Mouse (Mus musculus) intestine, embryonic 15.5 days (tissue): Measurements from ENCODE around the gene Tbc1d2b. TPM values are rescaled to one million over a fixed set of nuclear protein-coding genes. Genes with fewer than 3 reads are reported as not detected.
A peak's percentile ranks its signal among the peaks of the same experiment; 100 is the strongest.

Source experiments
- ATAC-seq: fragments of 200-750 bp; cut with Nextera tagmentation; 2 replicates; pipeline ENCODE4 v1.8.0; 2017; ENCODE audit warnings: moderate TSS enrichment, moderate library complexity
- H3K27ac ChIP-seq: fragments of 300-500 bp; sonication (generic); 2 replicates; pipeline ENCODE4 v1.5.1; 2015; ENCODE audit warnings: mild to moderate bottlenecking, inconsistent platforms
- H3K27me3 ChIP-seq: fragments of 300-500 bp; sonication (generic); replicated peaks from 2 replicates; pipeline ENCODE4 v1.6.1; 2015; ENCODE audit warnings: inconsistent platforms
- H3K36me3 ChIP-seq: fragments of 300-500 bp; sonication (generic); 2 replicates; pipeline ENCODE4 v1.6.1; 2015; ENCODE audit warnings: inconsistent platforms
- H3K4me1 ChIP-seq: fragments of 300-500 bp; sonication (generic); replicated peaks from 2 replicates; pipeline ENCODE4 v1.6.1; 2015; ENCODE audit warnings: inconsistent platforms
- H3K4me2 ChIP-seq: fragments of 300-500 bp; sonication (generic); replicated peaks from 2 replicates; pipeline ENCODE4 v1.6.1; 2015; ENCODE audit warnings: mild to moderate bottlenecking, inconsistent platforms
- H3K4me3 ChIP-seq: fragments of 300-500 bp; sonication (generic); replicated peaks from 2 replicates; pipeline ENCODE4 v1.5.1; 2015; ENCODE audit warnings: inconsistent platforms
- H3K9ac ChIP-seq: fragments of 300-500 bp; sonication (generic); 2 replicates; pipeline ENCODE4 v1.6.1; 2015; ENCODE audit warnings: inconsistent platforms
- H3K9me3 ChIP-seq: fragments of 300-500 bp; sonication (generic); 2 replicates; pipeline ENCODE4 v1.6.1; 2016; ENCODE audit warnings: inconsistent platforms
- WGBS: fragments of 180-500 bp; shearing (Covaris S2); methylation state at CpG from one replicate; pipeline ENCODE4 v1.1.7; 2015; 5-methylcytosine and 5-hydroxymethylcytosine counted together
- polyA plus RNA-seq: library from polyadenylated mRNA; unstranded; fragments of >200 nt; fragmentation: Nextera tagmentation; extraction: Ambion mirVana; gene quantifications from 2 replicates; pipeline ENCODE4 v1.2.1, GENCODE M21; 2015

Gene Tbc1d2b
- 14.6 and 14.9 TPM in 2 replicates for polyA plus RNA-seq

DNA sequence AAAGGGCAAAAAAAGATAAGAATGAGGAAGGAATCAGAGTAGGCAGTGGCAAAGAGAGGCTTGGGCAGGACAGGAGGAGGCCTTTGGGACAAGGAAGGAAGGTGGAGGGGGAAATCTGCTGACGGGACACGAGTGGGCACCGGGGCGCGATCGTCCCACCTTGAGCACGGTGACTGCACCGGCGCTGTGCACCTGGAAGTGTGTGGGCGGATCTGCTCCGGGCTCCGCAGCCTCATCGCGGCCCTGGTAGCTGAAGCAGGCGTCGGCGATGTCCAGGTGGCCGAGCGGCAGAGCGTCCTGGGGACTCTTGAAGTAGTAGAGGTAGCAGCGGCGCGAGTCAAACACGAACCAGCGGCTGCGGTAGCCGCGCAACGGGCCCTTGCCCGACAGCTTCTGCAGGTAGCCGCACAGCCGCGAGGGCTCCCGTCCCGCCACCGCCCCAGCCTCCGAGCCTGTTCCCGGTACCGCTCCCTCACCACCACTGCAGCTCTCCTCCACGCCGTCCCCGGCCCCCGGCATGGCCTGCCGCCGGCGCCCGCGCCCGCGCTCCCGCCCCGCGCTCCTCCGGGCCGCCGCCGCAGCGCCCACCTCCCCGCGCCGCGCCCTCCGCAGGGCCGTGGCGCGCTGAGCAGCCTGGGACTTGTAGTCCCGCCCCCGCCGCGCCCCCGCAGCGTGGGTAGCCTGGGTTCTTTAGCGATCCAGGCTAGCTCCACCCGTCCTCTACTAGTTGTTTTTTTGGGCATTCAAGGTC lies at the start of gene Tbc1d2b:
Gene Tbc1d2b (minus strand): TSS at position 612 of the 751 bp plus-strand sequence.
- Histone ChIP-seq H3K36me3 (no peaks in the 10 kb centered on the region), H3K4me2 (peak within 1 kb of the TSS; percentile 82), H3K4me1 (peaks cover 9% of the 10 kb centered on the region), H3K27me3 (no peaks in the 10 kb centered on the region), H3K27ac (peak within 1 kb of the TSS; percentile 93), H3K9ac (peak within 1 kb of the TSS; percentile 76), H3K9me3 (no peaks in the 10 kb centered on the region), H3K4me3 (peak within 1 kb of the TSS; percentile 84)
- peak; percentile 91 for ATAC-seq
- under 1% methylated on average over 60 of the region's 74 CpGs for whole genome bisulfite sequencing

GRCm38 (mm10) chr9:90316300-90316699 lies 45.7 kb upstream of the Tbc1d2b start:
- H3K4me1 ChIP-seq = no peaks in the 10 kb centered on the region
- H3K9me3 ChIP-seq = no peaks in the 10 kb centered on the region
- H3K36me3 ChIP-seq = no peaks in the 10 kb centered on the region
- 58% methylated on average over 5 of the region's 5 CpGs for WGBS
- ATAC-seq = peak; percentile 31; the same call in 1 of the 2 replicates
- H3K4me3 ChIP-seq = no peak overlapping the region
- H3K27me3 ChIP-seq = no peaks in the 10 kb centered on the region
- no peak overlapping the region for H3K9ac ChIP-seq
- no peak overlapping the region for H3K4me2 ChIP-seq
- H3K27ac ChIP-seq = no peak overlapping the region

DNA sequence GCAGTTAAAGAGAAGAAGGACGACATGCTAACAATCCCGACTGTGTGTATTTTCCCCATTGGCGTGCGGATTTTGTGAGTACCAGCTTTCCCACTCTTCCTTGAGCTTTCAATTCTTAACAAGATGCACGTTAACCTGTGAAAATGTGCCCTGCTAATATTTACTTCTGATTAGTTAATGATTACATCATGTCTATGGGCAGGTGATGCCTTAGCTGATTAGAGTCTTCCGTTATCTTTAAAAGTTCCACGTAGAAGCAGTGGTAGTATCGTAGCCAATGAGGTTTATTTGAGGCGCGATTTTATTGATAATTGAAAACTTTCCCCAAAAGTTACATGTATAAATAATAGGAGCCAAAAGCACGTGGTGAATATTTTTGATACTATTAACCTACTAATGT lies 45.1 kb upstream of the Tbc1d2b start:
- ATAC-seq = 0 out of 2 replicates have a peak, but pooled peaks have one; percentile 20
- WGBS = 72% methylated on average over 11 of the region's 11 CpGs
- Histone ChIP-seq H3K27me3 (no peaks in the 10 kb centered on the region), H3K36me3 (no peaks in the 10 kb centered on the region), H3K4me3 (no peak overlapping the region), H3K4me1 (no peaks in the 10 kb centered on the region), H3K9me3 (no peaks in the 10 kb centered on the region), H3K27ac (no peak overlapping the region), H3K9ac (no peak overlapping the region), H3K4me2 (no peak overlapping the region)

GRCm38 (mm10) chr9:90304254-90304653 lies 33.6 kb upstream of the Tbc1d2b start:
- H3K4me3 ChIP-seq = no peak overlapping the region
- 93% methylated on average over 2 of the region's 2 CpGs for WGBS
- no peaks in the 10 kb centered on the region for H3K9me3 ChIP-seq

GRCm38 (mm10) chr9:90303101-90303835 lies 32.7 kb upstream of the Tbc1d2b start:
- Histone ChIP-seq H3K9me3 (no peaks in the 10 kb centered on the region), H3K27me3 (no peaks in the 10 kb centered on the region), H3K4me2 (no peak overlapping the region), H3K4me3 (no peak overlapping the region), H3K4me1 (no peaks in the 10 kb centered on the region), H3K36me3 (no peaks in the 10 kb centered on the region), H3K27ac (no peak overlapping the region), H3K9ac (no peak overlapping the region)
- WGBS = 41% methylated on average over 2 of the region's 2 CpGs
- peak; percentile 93 for ATAC-seq

More at GRCm38 (mm10) chr9:90304254-90304653, 33.6 kb upstream of the Tbc1d2b start:
- Histone ChIP-seq H3K27ac (no peak overlapping the region), H3K9ac (no peak overlapping the region), H3K4me2 (no peak overlapping the region), H3K4me1 (no peaks in the 10 kb centered on the region), H3K36me3 (no peaks in the 10 kb centered on the region), H3K27me3 (no peaks in the 10 kb centered on the region)
- ATAC-seq = no peak

DNA sequence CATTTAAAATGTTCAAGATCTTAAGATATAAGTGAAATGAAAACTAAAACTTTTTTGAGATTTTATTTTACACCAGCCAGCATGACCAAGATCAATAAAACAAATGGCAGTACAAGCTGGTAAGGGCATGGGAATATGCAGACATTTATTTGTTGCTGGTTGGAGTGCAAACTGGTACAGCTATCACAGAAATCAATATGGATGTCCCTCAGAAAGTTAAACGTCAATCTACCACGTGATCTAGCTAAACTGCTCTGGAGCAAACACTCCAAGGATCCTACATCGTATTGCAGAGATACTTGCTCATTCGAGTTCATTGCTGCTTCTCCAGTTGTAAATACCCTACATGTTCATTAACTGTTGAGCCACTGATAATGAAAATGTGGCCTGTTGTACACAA lies 32.1 kb upstream of the Tbc1d2b start:
- H3K9ac ChIP-seq = no peak overlapping the region
- no peaks in the 10 kb centered on the region for H3K4me1 ChIP-seq
- no peaks in the 10 kb centered on the region for H3K9me3 ChIP-seq
- H3K4me2 ChIP-seq = no peak overlapping the region
- no peak overlapping the region for H3K27ac ChIP-seq
- no peaks in the 10 kb centered on the region for H3K36me3 ChIP-seq
- H3K27me3 ChIP-seq = no peaks in the 10 kb centered on the region
- no peak overlapping the region for H3K4me3 ChIP-seq
- WGBS = 54% methylated on average over 4 of the region's 4 CpGs
- no peak for ATAC-seq

DNA sequence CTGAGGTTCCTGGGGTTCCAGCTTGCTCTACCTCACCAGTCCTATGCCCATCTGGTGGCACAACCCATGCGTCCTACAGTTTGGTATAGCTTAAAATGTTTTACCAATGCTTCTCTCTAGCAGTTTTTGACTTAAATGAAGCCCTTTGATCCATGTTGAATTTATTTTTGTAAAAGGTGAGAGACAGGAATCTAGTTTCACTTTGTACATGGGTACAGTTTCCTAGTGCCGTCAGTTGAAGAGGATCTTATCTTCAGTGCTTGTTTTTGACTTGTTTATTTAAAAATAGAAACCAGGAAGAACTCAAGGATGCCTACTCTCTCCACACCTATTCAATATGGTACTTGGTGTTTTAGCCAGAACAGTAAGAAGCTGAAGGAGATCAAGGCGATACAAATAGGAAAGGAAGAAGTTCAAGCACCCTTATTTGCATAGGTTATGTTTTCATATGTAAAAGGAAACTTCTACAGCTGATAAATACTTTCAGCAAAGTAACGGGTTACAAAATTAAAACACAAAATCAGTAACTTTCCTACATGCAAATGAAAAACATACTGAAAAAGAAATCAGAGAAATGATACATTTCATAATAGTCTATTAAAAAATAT lies 30.6 kb upstream of the Tbc1d2b start:
- no peak overlapping the region for H3K27ac ChIP-seq
- no peak overlapping the region for H3K4me2 ChIP-seq
- no peak overlapping the region for H3K9ac ChIP-seq
- no peaks in the 10 kb centered on the region for H3K27me3 ChIP-seq
- ATAC-seq = no peak
- H3K36me3 ChIP-seq = no peaks in the 10 kb centered on the region
- WGBS = 74% methylated on average over 4 of the region's 4 CpGs
- no peaks in the 10 kb centered on the region for H3K9me3 ChIP-seq
- no peaks in the 10 kb centered on the region for H3K4me1 ChIP-seq
- H3K4me3 ChIP-seq = no peak overlapping the region

GRCm38 (mm10) chr9:90297637-90298036 lies 27.0 kb upstream of the Tbc1d2b start:
- no peaks in the 10 kb centered on the region for H3K36me3 ChIP-seq
- H3K4me2 ChIP-seq = no peak overlapping the region
- no peak overlapping the region for H3K4me3 ChIP-seq
- WGBS = 35% methylated on average over 1 of the region's 1 CpGs
- no peak overlapping the region for H3K9ac ChIP-seq
- ATAC-seq = peak; percentile 86
- no peaks in the 10 kb centered on the region for H3K4me1 ChIP-seq
- H3K27ac ChIP-seq = no peak overlapping the region
- H3K9me3 ChIP-seq = no peaks in the 10 kb centered on the region
- H3K27me3 ChIP-seq = no peaks in the 10 kb centered on the region

GRCm38 (mm10) chr9:90293641-90294398 lies 23.2 kb upstream of the Tbc1d2b start:
- Histone ChIP-seq H3K9ac (no peak overlapping the region), H3K27ac (no peak overlapping the region), H3K36me3 (no peaks in the 10 kb centered on the region), H3K4me3 (no peak overlapping the region), H3K4me2 (no peak overlapping the region), H3K4me1 (no peaks in the 10 kb centered on the region), H3K27me3 (no peaks in the 10 kb centered on the region), H3K9me3 (no peaks in the 10 kb centered on the region)
- WGBS = 64% methylated on average over 3 of the region's 3 CpGs
- no peak for ATAC-seq

DNA sequence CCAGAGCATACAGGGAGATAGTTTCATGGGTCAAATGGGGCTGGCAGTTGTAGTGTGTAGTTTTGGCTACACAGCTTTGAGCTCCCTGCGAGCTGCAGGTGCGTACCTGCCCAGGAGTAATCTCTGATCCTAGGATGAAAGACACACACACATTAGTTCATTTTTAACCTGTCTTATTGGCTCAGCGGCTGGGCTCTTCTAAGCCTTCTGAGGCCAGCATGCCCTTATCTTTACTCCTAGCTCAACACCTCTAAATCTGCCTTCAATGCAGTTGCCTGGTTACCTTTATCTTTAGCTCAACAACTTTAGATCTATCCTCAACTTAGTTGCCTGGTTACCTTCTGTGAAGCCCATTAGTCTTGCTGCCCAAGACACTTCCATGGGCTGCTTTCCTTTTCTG lies 7.8 kb upstream of the Tbc1d2b start:
- 0 out of 2 replicates have a peak overlapping the region, but pooled peaks have one; percentile 4 for H3K4me2 ChIP-seq
- peak overlapping the region; percentile 65 for H3K27ac ChIP-seq
- no peak overlapping the region for H3K4me3 ChIP-seq
- no peak overlapping the region for H3K9ac ChIP-seq
- 0 out of 2 replicates have a peak, but pooled peaks cover 4% of the 10 kb centered on the region for H3K4me1 ChIP-seq
- WGBS = 59% methylated on average over 3 of the region's 3 CpGs
- ATAC-seq = peak; percentile 78
- H3K27me3 ChIP-seq = no peaks in the 10 kb centered on the region
- no peaks in the 10 kb centered on the region for H3K9me3 ChIP-seq
- H3K36me3 ChIP-seq = no peaks in the 10 kb centered on the region

- Histone ChIP-seq H3K4me1 (0 out of 2 replicates have a peak, but pooled peaks cover 4% of the 10 kb centered on the region), H3K9ac (no peak overlapping the region), H3K9me3 (no peaks in the 10 kb centered on the region), H3K36me3 (no peaks in the 10 kb centered on the region), H3K4me3 (no peak overlapping the region), H3K4me2 (0 out of 2 replicates have a peak overlapping the region, but pooled peaks have one; percentile 4), H3K27me3 (no peaks in the 10 kb centered on the region), H3K27ac (peak overlapping the region; percentile 65)
- ATAC-seq = peak; percentile 93
- 54% methylated on average over 2 of the region's 2 CpGs for WGBS
Measured at GRCm38 (mm10) chr9:90277884-90278283, 7.3 kb upstream of the Tbc1d2b start.
